Mouse (Mus musculus) megakaryocyte, adult 5-6 weeks (primary cell): ENCODE data around the gene Terb1. TPM values are rescaled to one million over a fixed set of nuclear protein-coding genes. Genes with fewer than 3 reads are reported as not detected.
A peak's percentile ranks its signal among the peaks of the same experiment; 100 is the strongest.

ENCODE experiments used
- ATAC-seq: 2 replicates; pipeline ENCODE4 v1.8.0; 2016; ENCODE audit warnings: mild to moderate bottlenecking, inconsistent platforms; ENCODE audit not compliant: poor library complexity, severe bottlenecking
- total RNA-seq, 2 experiments: library from RNA; stranded (forward) in 1 of 2; stranded (reverse) in 1 of 2; fragments of 153-499, 151-499 nt in 1 of 2; fragments of 221-1000, 200-1000 nt in 1 of 2; gene quantifications; 2 replicates each; pipeline versions ENCODE4 v1.2.3 to v1.2.4; 2015 to 2017

Terb1 gene
- total RNA-seq, 2 experiments from 2014 or later, result not detected

DNA sequence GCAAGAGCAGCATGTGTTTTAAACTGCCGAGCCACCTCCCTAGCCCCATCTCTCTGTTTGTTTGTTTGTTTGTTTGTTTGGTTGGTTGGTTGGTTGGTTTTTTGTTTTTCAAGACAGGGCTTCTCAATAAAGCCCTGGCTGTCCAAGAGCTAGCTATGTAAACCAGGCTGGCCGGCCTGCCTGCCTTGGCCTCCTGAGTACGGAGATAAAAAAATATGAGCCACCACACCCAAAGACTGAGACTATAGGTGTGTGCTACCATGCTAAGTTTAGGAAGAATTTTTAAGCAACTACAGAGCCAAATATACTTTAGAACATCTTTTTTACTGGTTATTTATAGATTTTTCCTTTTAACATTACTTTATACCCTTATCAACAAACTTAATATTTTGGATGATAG is 57.5 kb downstream of the Terb1 start:
- ATAC-seq, result no peak

DNA sequence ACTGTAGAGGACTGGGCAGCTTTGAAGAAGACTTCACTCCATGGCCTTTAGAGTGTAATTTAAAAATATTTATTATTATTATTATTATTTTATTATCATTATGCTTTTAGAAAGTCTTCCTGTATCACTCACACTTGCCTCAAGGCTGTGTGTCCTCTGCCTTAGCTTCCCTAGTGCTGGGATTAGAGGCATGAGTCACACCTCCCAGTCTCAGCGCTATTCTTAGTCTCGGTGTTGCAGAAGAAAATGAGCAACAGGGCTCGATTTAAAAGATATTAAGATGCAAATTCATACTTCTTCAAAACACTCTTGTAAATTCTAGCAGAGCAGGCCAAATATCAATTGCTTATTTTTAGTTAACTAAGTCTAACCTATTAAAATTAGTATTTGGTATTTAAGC is 60.9 kb downstream of the Terb1 start:
- no peak for ATAC-seq

DNA sequence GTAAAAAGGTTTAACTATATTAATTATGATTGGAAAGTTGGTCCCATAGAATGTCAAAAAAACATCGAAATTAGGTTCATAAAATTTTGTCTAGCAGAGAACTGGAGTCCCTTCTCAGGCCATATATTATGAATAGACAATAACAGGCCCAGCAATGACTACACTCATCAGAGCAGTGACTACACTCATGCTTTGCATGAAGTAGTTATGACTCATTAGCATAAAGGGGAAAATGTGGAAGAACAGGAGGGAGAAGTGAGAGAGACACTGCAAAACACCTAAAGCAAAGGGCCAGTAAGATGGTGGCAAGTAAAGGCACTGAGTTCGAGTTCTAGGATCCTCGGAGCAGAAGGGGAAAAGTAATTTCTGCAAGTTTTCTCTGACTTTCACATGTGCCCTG is 63.7 kb downstream of the Terb1 start:
- ATAC-seq, result no peak

GRCm38 (mm10) chr8:104445248-104445647 is 64.5 kb downstream of the Terb1 start:
- ATAC-seq, result no peak

- no peak; the same call in 1 of the 2 replicates for ATAC-seq
Measured at GRCm38 (mm10) chr8:104443125-104443679, 66.5 kb downstream of the Terb1 start.

- ATAC-seq, result peak; percentile 95
Measured at GRCm38 (mm10) chr8:104442299-104443124, 67.2 kb downstream of the Terb1 start, which contains the start of gene Dync1li2. Gene Dync1li2 (minus strand): TSS chr8:104443047.

GRCm38 (mm10) chr8:104441613-104442012 is 68.1 kb downstream of the Terb1 start:
- ATAC-seq, result no peak; the same call in 1 of the 2 replicates

DNA sequence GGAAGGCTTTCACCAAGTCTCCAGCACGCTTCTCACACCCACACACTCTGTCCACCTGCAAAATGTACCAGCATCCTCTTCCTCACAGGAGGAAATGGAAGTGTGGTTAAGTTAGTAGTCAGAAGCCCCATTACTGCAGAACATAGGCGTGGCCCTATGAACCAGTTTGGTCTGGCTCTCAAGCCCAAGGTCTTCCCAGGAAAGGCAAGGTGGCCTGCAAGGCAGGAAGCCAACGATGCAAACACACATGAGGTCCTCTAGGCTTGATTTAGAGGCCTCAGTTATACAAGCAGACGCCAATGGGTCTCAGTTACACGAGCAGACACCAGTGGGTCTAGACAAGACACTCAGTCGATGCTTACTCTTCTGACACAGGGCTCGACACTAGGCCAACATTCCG is 70.2 kb downstream of the Terb1 start:
- ATAC-seq, result no peak

- ATAC-seq, result no peak
Measured at GRCm38 (mm10) chr8:104437494-104438135, 72.1 kb downstream of the Terb1 start.

GRCm38 (mm10) chr8:104436591-104436990 is 73.1 kb downstream of the Terb1 start:
- ATAC-seq, result no peak

DNA sequence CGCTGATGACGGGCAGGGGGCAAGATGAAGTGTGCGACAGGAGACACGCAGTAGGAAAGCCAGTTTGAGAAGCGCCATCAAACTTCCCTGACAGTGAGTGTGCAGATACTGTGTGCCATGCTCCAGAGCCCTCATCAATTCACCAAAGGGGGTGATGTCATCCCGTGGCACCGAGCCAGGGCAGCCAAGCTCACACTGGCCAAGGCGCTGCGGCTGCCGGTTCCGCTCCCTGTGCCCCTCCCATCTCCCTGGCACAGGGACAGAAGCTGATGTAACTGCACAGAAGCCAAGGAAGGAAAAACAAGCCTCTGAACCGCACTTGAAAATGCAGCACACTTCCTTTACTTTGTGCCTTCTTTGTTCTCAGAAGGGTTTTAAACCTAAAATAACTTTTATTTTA is 73.7 kb downstream of the Terb1 start:
- ATAC-seq, result peak; percentile 82

GRCm38 (mm10) chr8:104434826-104435354 is 74.8 kb downstream of the Terb1 start:
- ATAC-seq, result no peak

DNA sequence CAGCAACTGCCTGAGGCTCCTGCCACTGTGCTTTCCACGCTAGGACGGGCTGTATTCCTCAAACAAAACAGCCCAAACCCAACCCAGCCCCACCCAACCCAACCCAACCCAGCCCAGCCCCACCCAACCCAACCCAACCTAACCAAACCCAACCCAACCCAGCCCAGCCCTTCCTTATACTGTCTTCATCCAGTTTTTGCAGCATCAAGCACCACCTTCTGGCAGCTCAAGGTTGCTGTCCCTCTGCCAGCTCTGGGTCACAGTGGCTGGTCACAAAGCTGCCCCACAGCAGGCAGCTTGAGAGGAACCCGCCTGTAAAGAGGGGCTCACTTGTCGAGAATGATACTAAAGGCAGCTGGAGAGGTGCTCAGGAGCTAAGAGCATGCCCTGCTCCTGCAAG is 75.4 kb downstream of the Terb1 start:
- peak; percentile 63 for ATAC-seq

- no peak for ATAC-seq
Measured at GRCm38 (mm10) chr8:104433191-104433842, 76.4 kb downstream of the Terb1 start.

DNA sequence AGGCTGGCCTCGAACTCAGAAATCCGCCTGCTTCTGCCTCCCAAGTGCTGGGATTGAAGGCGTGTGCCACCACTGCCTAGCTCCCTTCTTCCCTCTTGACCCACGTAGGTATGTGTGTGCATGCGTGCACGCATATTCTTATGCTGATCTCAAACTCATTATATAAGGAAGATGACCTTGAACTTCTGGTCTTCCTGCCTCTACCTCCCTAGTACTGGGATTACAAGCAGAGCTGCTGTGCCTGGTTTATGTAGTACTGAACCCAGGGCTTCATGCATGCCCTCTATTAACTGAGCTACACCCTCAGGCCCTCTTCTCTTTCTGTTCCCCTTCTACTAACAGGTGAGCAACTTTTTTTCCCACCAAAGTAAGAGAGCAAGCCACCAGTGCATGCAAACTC is 77.1 kb downstream of the Terb1 start:
- no peak for ATAC-seq

DNA sequence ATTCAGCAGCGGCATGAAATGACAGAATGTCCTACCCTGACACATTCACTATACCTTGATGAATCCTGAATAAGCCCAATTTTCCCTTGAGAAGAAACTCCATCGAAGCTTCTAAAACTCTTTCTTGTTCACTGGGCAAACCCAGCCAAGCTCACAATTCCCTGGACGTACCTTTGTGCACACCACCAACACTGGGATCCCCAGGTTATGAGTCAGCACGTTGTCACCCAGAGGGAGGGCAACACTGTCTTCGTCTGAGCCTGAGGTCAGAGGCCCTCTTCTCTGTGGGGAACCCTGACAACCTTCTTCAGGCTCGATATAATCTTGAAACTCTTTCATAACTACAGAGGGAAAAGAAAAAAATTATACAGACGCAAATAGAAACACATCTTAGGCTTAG is 79.5 kb downstream of the Terb1 start:
- ATAC-seq, result no peak

DNA sequence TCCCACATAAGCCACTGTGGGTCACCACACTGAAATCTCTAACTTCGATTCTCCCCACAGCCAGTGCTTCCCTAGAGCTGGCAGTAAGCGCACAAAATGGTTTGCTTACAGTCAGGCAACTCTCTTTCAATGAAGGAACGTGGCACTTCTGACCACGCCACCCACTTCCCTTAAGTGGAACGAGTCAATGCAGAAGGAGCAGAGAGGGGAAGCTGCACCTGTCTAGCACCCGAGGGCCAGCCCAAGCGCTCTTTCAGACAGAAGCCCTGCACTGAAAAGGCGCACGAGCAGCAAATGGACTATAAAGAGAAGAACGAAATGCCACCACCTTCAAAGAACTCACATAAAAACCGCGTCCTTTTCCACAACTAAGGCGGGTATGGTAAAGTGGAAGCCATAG is 82.0 kb downstream of the Terb1 start:
- ATAC-seq, result peak; percentile 55; the same call in 1 of the 2 replicates

DNA sequence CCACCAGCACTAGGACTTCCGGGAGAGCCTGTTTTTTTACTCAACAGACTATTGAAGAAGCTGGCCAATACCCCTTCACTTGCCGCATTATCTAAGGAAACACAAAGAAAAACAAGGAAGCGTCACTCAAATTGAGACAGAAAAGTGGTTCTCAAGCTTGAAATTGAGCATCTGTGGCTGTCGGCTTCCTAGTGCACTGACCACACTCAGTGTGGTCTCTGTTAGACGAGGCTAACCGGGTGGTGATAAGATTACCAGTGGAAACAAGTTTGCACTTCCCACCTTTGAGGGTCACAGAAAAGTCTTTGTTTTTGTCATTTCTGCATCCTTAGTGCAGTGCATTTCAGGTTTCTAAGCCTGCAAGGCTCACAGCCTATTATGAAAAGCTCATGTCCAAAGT is 87.4 kb downstream of the Terb1 start:
- no peak for ATAC-seq

GRCm38 (mm10) chr8:104416022-104416421 is 93.7 kb downstream of the Terb1 start:
- ATAC-seq, result no peak

GRCm38 (mm10) chr8:104414204-104414603 is 95.5 kb downstream of the Terb1 start:
- no peak for ATAC-seq

GRCm38 (mm10) chr8:104413770-104414169 is 95.9 kb downstream of the Terb1 start:
- no peak for ATAC-seq
